Mouse (Mus musculus): Measurements from ENCODE around the gene Myo16. TPM values are rescaled to one million over a fixed set of nuclear protein-coding genes. Genes with fewer than 3 reads are reported as not detected.

Myo16 gene
- polyA plus RNA-seq, 1 experiment from 2014 or later: 0.17 TPM

GRCm38 (mm10) chr8:10663770-10664470 lies 510.2 kb downstream of the Myo16 start:
- 23% methylated on average over 8 of the region's 8 CpGs for WGBS
- Histone ChIP-seq H3K36me3 (ENCODE audit: control insufficient read depth, insufficient read depth, low read length) (no peaks in the 10 kb centered on the region), H3K4me1 (ENCODE audit: control insufficient read depth, insufficient read depth, low read length) (peaks cover 8% of the 10 kb centered on the region; the same call in 1 of the 2 replicates), H3K27me3 (ENCODE audit: control insufficient read depth, insufficient read depth, low read length) (no peaks in the 10 kb centered on the region), H3K9me3 (ENCODE audit: control insufficient read depth, low read length) (no peaks in the 10 kb centered on the region), H3K27ac (replicated peaks; ENCODE audit: low read depth, low read length) (no peak overlapping the region), H3K4me3 (ENCODE audit: low read depth, low read length) (no peak overlapping the region), H3K9ac (ENCODE audit: low read length) (no peak overlapping the region), H3K4me2 (ENCODE audit: low read depth, severe bottlenecking) (no peak overlapping the region)
- no peak for DNase-seq (ENCODE audit: low spot score)
- ATAC-seq (ENCODE audit: insufficient number of reproducible peaks, low FRiP score, low TSS enrichment, low read depth): no peak

GRCm38 (mm10) chr8:10664861-10665543 lies 511.3 kb downstream of the Myo16 start:
- no peak overlapping the region for H3K27ac ChIP-seq (replicated peaks; ENCODE audit: low read depth, low read length)
- 20% methylated on average over 13 of the region's 13 CpGs for WGBS
- H3K4me1 ChIP-seq (ENCODE audit: control insufficient read depth, insufficient read depth, low read length): peaks cover 8% of the 10 kb centered on the region; the same call in 1 of the 2 replicates
- H3K9me3 ChIP-seq (ENCODE audit: control insufficient read depth, low read length): no peaks in the 10 kb centered on the region
- no peak overlapping the region for H3K4me2 ChIP-seq (ENCODE audit: low read depth, severe bottlenecking)
- no peak for ATAC-seq (ENCODE audit: insufficient number of reproducible peaks, low FRiP score, low TSS enrichment, low read depth)
- no peak for DNase-seq (ENCODE audit: low spot score)
- no peak overlapping the region for H3K4me3 ChIP-seq (ENCODE audit: low read depth, low read length)
- no peak overlapping the region for H3K9ac ChIP-seq (ENCODE audit: low read length)
- H3K36me3 ChIP-seq (ENCODE audit: control insufficient read depth, insufficient read depth, low read length): no peaks in the 10 kb centered on the region
- no peaks in the 10 kb centered on the region for H3K27me3 ChIP-seq (ENCODE audit: control insufficient read depth, insufficient read depth, low read length)

- Histone ChIP-seq H3K27ac (replicated peaks; ENCODE audit: low read depth, low read length) (no peak overlapping the region), H3K27me3 (ENCODE audit: control insufficient read depth, insufficient read depth, low read length) (no peaks in the 10 kb centered on the region), H3K4me3 (ENCODE audit: low read depth, low read length) (no peak overlapping the region), H3K4me1 (ENCODE audit: control insufficient read depth, insufficient read depth, low read length) (peaks cover 8% of the 10 kb centered on the region; the same call in 1 of the 2 replicates), H3K36me3 (ENCODE audit: control insufficient read depth, insufficient read depth, low read length) (no peaks in the 10 kb centered on the region), H3K9me3 (ENCODE audit: control insufficient read depth, low read length) (no peaks in the 10 kb centered on the region), H3K9ac (ENCODE audit: low read length) (no peak overlapping the region), H3K4me2 (ENCODE audit: low read depth, severe bottlenecking) (no peak overlapping the region)
- no peak for DNase-seq (ENCODE audit: low spot score)
- ATAC-seq (ENCODE audit: insufficient number of reproducible peaks, low FRiP score, low TSS enrichment, low read depth): no peak
- 14% methylated on average over 4 of the region's 4 CpGs for WGBS
Measured at GRCm38 (mm10) chr8:10665821-10666283, 512.1 kb downstream of the Myo16 start.

GRCm38 (mm10) chr8:10671862-10672548 lies 518.3 kb downstream of the Myo16 start:
- WGBS: 75% methylated on average over 2 of the region's 2 CpGs
- Histone ChIP-seq H3K4me3 (ENCODE audit: low read depth, low read length) (no peak overlapping the region), H3K4me1 (ENCODE audit: control insufficient read depth, insufficient read depth, low read length) (no peaks in the 10 kb centered on the region), H3K9me3 (ENCODE audit: control insufficient read depth, low read length) (no peaks in the 10 kb centered on the region), H3K27ac (replicated peaks; ENCODE audit: low read depth, low read length) (no peak overlapping the region), H3K27me3 (ENCODE audit: control insufficient read depth, insufficient read depth, low read length) (no peaks in the 10 kb centered on the region), H3K36me3 (ENCODE audit: control insufficient read depth, insufficient read depth, low read length) (no peaks in the 10 kb centered on the region), H3K4me2 (ENCODE audit: low read depth, severe bottlenecking) (no peak overlapping the region), H3K9ac (ENCODE audit: low read length) (no peak overlapping the region)
- ATAC-seq (ENCODE audit: insufficient number of reproducible peaks, low FRiP score, low TSS enrichment, low read depth): no peak
- DNase-seq (ENCODE audit: low spot score): no peak

GRCm38 (mm10) chr8:10677840-10678410 lies 524.2 kb downstream of the Myo16 start:
- Histone ChIP-seq H3K9ac (ENCODE audit: low read length) (no peak overlapping the region), H3K4me2 (ENCODE audit: low read depth, severe bottlenecking) (no peak overlapping the region), H3K27ac (replicated peaks; ENCODE audit: low read depth, low read length) (no peak overlapping the region), H3K36me3 (ENCODE audit: control insufficient read depth, insufficient read depth, low read length) (no peaks in the 10 kb centered on the region), H3K27me3 (ENCODE audit: control insufficient read depth, insufficient read depth, low read length) (no peaks in the 10 kb centered on the region), H3K4me3 (ENCODE audit: low read depth, low read length) (no peak overlapping the region), H3K4me1 (ENCODE audit: control insufficient read depth, insufficient read depth, low read length) (no peaks in the 10 kb centered on the region), H3K9me3 (ENCODE audit: control insufficient read depth, low read length) (no peaks in the 10 kb centered on the region)
- DNase-seq (ENCODE audit: low spot score) (no peak), ATAC-seq (ENCODE audit: insufficient number of reproducible peaks, low FRiP score, low TSS enrichment, low read depth) (no peak)
- WGBS: 79% methylated on average over 9 of the region's 9 CpGs

- Histone ChIP-seq H3K9ac (ENCODE audit: low read length) (no peak overlapping the region), H3K27ac (replicated peaks; ENCODE audit: low read depth, low read length) (no peak overlapping the region), H3K27me3 (ENCODE audit: control insufficient read depth, insufficient read depth, low read length) (no peaks in the 10 kb centered on the region), H3K4me3 (ENCODE audit: low read depth, low read length) (no peak overlapping the region), H3K4me2 (ENCODE audit: low read depth, severe bottlenecking) (no peak overlapping the region), H3K36me3 (ENCODE audit: control insufficient read depth, insufficient read depth, low read length) (no peaks in the 10 kb centered on the region), H3K9me3 (ENCODE audit: control insufficient read depth, low read length) (no peaks in the 10 kb centered on the region), H3K4me1 (ENCODE audit: control insufficient read depth, insufficient read depth, low read length) (no peaks in the 10 kb centered on the region)
- WGBS: 81% methylated on average over 7 of the region's 7 CpGs
- no peak for ATAC-seq (ENCODE audit: insufficient number of reproducible peaks, low FRiP score, low TSS enrichment, low read depth)
- no peak for DNase-seq (ENCODE audit: low spot score)
Measured at GRCm38 (mm10) chr8:10681926-10682325, 528.2 kb downstream of the Myo16 start.

- DNase-seq (ENCODE audit: low spot score) (no peak), ATAC-seq (ENCODE audit: insufficient number of reproducible peaks, low FRiP score, low TSS enrichment, low read depth) (no peak)
- WGBS: 77% methylated on average over 8 of the region's 8 CpGs
Measured at GRCm38 (mm10) chr8:10683088-10683487, 529.4 kb downstream of the Myo16 start.

More at GRCm38 (mm10) chr8:10683088-10683487, 529.4 kb downstream of the Myo16 start:
- Histone ChIP-seq H3K4me2 (ENCODE audit: low read depth, severe bottlenecking) (no peak overlapping the region), H3K27me3 (ENCODE audit: control insufficient read depth, insufficient read depth, low read length) (no peaks in the 10 kb centered on the region), H3K27ac (replicated peaks; ENCODE audit: low read depth, low read length) (no peak overlapping the region), H3K9me3 (ENCODE audit: control insufficient read depth, low read length) (no peaks in the 10 kb centered on the region), H3K9ac (ENCODE audit: low read length) (no peak overlapping the region), H3K4me3 (ENCODE audit: low read depth, low read length) (no peak overlapping the region), H3K4me1 (ENCODE audit: control insufficient read depth, insufficient read depth, low read length) (no peaks in the 10 kb centered on the region), H3K36me3 (ENCODE audit: control insufficient read depth, insufficient read depth, low read length) (no peaks in the 10 kb centered on the region)

All from limb, embryonic 11.5 days (tissue).